Mouse (Mus musculus): ENCODE data around the gene Nfkbia.

The Nfkbia gene

DNA sequence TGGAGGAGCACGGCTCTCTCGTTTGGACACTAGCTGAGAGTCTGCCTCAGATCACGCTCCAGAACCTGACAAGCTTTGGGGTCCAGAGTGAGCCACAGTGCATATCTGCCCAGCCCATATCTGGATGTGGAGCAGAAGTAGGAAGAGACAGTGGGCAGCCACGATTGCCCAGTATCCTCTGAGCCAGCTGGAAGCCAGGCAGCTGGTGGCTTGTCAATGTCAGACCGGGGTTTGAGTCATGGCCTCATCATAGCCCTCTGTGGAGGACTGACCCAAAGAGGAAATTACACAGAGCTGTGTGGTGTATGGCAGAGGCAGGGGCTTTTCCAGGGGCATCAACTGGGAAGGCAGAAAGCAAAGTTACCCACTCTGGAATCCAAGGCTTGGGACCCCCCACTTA lies 25.6 kb downstream of the Nfkbia start:
- no peak for DNase-seq (ENCODE audit: low read depth, low spot score)

DNA sequence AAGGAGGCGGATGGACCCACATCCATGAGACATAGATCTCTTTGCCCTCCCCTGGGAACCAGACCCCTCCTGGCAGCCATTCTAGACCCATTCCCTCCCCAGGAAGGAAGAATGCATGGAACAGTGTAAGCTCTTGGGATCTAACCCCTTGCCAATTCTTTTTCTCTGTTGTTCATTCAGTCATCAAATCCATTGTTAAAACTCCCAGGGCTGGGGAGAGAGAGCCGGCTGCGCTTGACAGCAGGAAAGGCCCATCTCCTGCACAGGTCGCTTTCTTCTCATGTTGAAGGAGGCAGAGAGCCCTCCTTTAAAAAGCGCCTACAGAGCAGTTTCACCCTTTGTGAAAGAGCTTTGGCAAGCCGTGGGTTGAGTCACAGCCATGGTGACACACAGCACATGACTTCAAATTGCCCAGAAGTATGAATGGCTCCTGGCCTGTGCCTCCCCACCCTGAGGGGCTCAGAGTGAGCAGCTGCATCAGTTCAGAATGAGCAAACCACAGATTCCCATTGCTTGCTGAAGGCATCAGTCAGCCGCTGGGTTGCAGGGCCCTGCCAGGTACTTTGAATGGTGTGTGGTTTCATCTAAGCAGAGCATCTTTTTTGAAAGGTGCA lies 26.3 kb downstream of the Nfkbia start:
- DNase-seq (ENCODE audit: low read depth, low spot score) = no peak

DNA sequence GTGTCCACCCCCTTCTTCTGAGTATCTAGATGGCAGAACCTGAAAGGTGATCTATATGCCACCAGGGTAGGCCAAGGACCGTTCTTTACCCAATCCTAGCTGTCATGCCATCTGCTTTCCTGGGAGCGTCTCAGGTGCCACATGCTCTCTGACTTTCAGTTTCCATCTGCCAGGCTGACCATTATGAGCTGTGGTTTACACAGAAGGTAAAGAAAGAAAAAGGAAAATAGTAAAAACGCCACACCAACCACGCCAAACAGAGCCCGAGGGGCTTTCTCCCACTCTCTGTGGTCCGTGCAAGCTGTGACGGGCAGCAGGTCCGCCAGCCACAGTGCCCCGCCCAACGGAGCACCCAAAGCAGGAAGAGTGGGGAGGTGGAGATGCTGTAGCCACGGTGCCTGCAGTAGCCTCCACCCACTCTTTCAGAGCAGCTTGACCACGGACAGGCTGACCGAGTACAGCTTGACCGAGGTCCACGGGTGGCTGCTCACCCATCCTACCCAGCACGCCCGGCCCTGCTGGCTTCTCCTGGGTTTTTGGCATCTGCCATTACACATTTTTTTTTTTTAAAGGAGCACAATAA lies 27.0 kb downstream of the Nfkbia start:
- DNase-seq (ENCODE audit: low read depth, low spot score) = no peak

DNA sequence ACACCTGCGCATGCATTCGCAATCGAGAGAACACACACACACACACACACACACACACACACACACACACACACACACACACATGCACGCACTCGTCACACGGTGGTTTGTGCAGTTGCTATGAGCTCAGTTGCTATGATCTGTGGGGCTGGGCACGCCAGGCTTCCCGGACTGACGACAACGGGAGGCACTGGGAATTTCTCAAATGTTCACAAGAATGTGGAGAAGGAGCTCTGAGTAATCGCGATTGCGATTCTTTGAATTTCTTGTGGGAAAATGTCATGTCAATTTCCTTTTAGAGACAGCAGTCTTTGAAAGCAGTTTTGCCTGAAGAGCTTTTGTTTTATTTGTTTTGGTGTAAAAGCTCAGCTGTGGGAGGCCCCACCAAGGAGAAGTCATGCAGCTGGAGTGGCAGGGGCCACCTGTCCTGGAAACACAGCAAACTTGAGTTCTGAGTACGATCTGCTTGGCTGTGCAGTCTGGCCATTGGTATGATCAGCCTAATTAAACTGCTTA lies 27.5 kb downstream of the Nfkbia start:
- no peak for DNase-seq (ENCODE audit: low read depth, low spot score)

DNA sequence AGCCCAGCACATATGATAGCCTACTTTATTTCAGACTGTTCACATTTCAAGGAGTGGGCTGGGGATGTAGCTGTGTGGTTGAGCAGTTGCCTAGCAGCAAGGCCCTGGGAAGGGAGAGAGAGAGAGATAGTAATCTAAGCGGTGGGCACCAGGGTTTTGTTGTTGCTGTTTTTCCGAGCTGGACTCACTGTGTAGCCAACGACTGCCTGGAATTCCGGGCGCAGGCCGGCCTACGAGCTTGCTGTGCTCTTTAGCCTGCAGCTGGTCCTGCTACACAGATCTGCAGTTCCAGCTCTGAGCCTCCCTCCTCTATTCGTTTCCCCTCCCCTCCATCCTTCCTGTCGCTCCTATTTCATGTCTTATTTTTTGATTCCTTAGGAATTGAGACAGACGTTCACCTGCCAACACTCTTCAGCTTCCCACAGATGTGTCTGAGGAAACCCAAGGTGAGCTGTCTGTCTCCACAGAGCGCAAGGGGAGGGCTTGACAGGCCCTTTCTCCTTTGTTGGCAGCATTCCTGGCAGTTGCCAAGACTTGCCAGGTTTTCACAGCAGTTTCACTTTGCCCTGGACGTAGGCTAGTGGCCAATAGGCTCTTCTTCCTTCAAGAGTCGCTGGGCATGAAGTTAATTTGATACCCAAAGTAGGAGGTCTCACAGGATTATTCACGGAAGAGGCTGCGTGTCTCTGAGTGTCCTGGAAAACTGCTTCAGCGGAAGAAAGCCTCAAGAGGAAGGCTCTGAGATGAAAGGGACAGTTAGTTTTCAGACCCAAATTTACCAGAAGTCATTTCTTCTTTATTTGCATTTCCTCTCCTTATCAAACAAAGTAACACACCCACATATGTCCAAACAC lies 28.2 kb downstream of the Nfkbia start:
- DNase-seq (ENCODE audit: low read depth, low spot score) = no peak

DNA sequence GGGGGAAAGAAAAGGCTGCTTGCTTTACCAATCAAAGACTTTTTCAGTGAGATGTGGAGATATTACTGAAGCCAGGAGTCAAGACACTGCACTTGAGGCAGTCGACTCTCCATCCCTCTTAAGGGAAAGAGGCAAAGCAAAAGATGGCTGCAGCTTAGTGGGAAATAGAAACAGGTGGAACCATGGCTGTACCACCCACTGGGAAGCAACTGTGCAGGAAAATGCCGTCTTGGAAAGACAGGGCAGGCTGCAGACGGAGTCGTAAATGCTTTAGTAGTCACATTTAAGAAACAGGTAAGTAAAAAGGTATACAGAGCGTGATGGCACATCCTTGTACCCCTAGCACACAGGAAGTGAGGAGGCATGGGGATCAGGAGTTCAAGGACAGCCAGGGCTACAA lies 29.4 kb downstream of the Nfkbia start:
- no peak for DNase-seq (ENCODE audit: low read depth, low spot score)

DNA sequence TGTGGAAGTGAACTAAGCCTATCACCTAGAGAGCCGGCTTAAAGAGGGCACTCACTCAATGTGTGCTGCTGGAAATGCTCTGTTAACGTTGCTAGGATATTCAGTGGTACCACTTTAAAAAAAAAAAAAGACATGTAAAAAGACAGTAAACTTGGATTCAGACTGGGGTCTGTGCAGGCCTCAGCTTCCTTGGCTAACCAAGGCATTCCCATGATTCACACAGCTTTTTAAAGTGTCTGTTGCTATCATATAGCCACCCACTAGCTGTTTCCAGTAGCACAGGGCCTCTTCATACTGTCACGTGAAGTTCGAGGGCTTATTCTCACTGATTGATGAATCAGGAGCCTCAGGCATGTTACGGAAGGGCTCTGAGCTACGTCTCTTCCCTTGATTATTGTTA lies 30.0 kb downstream of the Nfkbia start:
- DNase-seq (ENCODE audit: low read depth, low spot score) = no peak

DNA sequence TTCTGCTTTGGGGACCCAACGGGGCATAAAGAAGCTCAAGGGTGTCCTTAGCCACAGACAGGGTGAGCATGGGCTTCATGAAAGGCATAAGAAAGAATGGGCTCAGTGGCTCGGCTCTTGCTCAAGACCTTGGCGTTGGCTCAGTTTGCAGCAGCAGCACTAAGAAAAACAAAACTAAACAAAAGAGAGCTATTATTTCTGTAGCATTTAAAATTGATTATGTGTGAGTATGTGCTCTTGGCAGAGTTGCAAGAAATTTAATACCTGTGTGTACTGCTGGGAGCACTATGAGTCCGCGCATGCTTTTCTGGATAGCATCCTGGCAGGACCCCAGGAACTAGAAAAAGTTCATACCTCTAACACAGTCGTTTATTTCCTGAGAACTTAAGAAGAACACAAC lies 30.7 kb downstream of the Nfkbia start:
- DNase-seq (ENCODE audit: low read depth, low spot score) = no peak

DNA sequence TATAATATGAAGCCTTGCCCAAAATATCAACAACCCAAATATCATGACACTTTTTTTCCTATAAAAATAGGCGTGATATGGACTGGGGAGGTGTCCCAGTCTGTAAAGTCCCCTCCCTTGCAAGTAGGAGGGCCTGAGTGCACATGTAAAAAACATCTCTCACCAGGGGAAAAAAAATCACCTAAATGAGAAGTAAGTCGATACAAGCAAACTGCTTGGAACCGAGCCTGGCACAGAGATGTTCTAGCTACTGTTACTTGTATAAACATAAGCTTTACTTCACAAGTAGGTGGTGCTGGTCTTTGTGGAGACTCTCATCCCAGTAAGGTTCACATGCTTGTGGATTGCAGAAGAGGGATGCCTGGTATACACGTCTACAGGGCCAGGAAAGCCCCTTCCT lies 31.5 kb downstream of the Nfkbia start:
- no peak for DNase-seq (ENCODE audit: low read depth, low spot score)

DNA sequence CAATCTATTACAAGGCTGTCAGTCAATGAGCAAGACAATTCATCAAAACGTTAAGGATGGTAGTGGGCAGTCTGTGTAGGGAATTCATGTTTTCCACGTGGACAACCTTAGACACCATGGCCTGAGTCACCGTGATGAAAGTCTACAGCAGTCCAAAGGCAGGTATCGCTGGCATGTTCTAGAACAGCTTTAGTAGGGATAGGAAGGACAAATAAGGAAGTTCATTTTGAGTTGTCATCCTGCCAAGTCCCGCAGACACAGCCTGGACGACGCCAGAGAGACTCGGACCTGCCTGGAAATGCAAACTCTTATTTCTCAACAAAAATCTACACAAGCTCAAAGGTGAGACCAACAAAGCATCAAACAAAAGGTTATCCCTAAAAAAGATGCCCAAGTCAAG lies 32.7 kb downstream of the Nfkbia start:
- DNase-seq (ENCODE audit: low read depth, low spot score) = no peak

DNA sequence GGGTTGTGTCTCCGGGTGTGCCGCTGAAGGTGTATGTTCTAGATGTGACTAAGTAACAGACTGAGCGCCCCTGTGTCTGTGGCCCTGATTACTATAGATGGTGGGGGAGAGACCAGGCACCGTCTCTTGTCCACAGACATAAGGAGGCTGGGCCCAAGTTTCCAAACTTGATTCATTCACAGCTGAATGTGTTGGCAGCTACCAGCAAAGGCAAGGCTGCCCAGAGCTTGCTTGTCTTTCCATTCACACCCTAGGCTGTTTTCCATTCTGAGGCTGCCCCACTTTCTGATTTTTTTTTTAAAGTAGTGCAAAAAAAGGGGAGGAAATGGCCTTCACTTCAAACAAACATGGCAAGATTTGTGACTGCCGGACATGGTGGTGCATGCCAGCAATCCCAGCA lies 35.6 kb downstream of the Nfkbia start:
- no peak for DNase-seq (ENCODE audit: low read depth, low spot score)

DNA sequence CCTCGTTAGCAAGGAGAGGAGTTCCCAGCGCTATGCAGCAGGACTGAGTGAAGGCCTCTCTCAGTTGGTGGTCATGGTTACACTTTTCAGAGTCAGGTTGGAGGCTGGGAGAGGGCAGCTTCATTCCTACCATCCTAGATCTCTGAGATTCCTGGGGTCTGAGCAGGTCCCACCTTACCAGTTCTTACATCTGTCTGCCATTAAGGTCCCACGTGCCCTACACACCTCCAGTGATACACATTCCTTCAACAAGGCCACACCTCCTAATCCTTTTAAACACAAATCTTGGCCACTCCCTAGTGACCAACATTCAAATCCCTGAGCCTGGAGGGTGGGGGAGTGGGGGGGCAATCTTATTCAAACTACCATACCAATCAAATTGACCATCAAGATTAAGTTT lies 36.3 kb downstream of the Nfkbia start:
- DNase-seq (ENCODE audit: low read depth, low spot score) = no peak

DNA sequence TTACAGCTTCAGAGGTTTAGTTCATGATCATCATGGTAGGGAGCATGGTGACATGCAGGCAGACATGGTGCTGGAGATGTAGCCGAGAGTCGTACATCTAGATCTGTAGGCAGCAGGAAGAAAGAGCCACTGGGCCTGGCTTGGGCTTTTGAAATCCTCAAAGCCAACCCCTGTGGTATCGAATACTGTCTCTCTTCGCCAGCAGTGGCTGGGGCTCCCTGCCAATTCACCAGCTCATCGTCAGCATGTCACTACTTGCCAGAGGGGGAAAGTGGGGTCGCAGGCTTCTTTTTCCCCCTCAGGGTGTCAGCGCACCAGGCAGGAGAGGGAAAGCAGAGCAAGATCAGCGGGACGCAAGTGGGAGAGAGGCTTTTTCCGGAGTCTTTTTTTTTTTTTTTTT lies 37.2 kb downstream of the Nfkbia start:
- DNase-seq (ENCODE audit: low read depth, low spot score) = no peak

DNA sequence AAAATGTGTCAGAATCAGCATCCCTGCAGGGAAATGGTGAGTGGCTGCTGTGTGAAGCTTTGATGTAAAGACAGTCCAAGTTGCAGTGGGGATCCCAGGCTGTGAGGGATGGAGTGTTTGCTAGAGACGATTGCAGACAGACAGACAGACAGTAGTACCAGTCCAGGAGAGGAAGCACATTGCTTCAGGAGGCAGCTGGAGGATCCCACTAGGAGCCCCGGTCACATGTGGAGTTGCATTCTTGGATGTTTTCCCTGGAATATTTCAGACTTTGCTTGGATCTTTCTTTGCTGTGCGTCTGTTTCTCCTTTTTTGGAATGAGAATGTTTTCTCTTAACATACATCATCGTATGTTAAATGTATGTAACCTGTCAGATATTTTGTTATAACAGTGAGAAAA lies 38.5 kb downstream of the Nfkbia start:
- DNase-seq (ENCODE audit: low read depth, low spot score) = no peak

DNA sequence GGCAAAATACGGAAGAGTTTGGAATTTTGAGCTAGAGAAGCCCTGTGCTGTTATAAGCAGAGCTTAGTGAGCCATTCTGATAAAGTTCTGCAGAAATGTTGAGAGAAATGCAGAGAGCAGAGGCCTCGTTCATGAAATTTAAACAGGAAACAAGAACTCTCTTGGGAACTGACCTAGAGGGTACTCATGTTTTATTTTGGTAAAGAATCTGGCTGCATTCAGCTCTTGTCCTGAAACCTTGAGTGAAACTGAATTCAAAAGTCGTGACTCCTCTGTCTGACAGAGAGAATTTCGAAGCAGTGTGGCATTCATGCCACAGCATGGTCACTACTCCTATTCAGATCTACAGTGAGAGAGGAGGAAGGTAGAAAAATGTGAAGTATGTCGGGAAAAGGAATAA lies 39.6 kb downstream of the Nfkbia start:
- DNase-seq (ENCODE audit: low read depth, low spot score) = no peak

DNA sequence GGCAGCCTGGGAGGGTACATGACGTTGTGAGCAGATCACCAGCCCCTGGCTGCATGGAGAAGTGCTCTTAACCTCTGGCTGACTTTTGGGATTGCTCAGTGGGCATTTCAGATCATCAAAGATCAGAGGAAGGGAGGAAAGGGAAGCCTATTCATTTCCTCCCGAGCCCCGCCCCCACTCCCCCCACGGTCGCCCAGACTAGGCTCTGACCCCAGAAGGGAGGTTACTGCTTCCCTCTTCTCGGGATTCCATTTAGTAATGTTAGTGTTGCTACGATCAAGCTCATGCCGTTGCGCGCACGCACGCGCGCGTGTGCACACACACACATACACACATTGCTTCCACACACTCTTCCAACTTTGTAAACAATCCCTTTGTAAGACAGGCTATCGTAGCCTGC lies 42.0 kb downstream of the Nfkbia start:
- no peak for DNase-seq (ENCODE audit: low read depth, low spot score)

DNA sequence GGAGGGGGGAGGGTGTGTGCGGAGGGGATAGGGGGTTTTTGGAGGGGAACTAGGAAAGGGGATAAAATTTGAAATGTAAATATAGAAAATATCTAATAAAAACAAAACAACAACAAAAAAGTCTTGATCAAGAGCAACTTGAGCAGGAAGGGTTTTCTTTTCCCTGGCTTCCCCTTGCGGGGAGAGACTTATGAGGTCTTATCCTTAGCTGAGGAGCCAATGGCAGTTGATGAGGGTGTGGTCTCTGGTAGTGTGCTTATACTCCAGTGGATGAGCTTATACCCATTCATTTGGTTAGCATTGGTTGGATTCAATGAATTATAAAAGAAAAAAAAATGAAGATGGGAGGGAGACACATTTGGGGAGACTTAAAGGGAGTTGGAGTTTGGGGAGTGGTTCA lies 43.4 kb downstream of the Nfkbia start:
- no peak for DNase-seq (ENCODE audit: low read depth, low spot score)

DNA sequence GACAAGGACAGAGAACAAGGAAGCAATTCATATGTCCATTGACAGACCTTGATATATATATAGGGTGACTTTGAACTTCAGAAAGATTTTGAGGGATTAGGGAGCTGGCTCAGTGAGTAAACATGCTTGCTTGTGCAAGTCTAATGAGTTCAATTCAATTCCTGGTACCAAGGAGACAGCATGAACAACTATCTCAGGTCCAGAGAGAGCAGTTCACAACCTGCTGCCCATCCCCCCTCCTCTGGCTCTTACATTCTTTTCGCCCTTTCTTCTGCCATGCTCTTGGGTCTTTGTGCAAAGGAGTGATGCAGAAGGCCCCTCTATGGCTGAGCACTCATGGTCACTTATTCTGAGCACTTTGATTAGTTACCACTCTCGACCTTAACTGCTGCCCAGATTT lies 44.0 kb downstream of the Nfkbia start:
- no peak for DNase-seq (ENCODE audit: low read depth, low spot score)

DNA sequence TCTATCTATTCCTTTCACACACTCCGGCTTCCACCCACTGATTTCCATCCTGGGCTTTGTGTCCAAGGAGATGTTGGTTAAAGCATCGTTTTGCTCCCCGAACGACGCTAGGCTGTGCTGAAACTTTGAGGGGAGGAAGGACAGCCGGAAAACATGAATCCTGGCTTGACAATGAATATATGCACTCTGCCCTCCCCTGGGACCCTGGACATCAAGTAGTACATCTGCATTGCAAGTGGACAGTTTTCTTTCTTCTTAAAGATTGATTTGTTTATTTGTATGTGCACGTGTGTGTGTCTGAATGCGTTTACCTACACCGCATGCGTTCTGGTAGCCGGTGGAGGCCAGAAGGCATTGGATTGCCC lies 45.1 kb downstream of the Nfkbia start:
- DNase-seq (ENCODE audit: low read depth, low spot score) = no peak

DNA sequence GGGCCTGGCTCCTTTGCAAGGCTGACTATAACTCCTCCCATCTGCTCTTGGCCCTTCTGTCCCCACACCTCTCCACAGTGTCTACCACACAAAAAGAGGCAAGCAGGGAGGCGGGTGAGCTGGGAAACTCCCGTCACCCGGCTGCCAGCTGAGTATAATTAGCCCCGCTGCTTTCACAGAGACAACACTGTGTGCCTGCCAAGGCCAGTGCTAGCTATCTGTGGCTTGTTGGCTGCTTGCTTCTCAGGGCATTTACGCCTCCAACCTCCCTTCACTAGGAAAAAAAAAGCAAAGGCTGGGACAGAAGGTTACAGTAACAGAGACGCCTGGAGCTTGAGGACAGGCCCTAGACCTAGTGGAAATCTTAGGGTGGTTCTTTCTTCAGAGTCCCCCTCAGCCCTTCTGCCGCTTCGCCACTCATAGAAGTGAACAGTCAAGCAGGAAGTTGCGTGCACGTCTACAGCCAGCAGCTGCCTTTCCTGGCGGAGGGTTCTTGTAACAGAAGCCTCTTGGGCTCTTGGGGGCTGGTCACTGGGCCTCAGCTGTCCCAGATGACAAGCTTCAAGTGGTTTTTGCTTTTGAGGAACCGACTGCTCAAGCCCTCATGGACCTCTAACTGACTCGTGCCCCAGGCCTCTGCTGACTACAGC lies 45.6 kb downstream of the Nfkbia start:
- DNase-seq (ENCODE audit: low read depth, low spot score) = peak; percentile 89

DNA sequence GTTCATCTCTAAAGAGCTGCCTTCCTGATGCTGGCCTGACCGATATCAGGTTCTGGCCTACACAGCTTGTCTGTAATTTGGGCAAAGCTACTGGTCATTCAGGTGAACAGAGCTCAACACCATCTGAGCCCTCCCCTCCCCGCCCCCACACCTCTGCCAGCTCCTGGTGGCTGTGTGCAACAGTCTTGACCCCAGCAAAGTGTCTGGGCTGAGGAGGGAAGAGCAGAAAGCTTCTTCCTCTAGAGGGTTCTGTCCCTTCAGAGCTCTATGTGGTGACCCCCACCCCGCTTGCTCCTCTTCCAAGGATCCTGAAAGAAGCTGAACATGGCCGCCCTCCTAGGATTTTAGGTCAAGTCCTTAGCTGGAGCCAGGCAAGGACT lies 46.1 kb downstream of the Nfkbia start:
- DNase-seq (ENCODE audit: low read depth, low spot score) = no peak

DNA sequence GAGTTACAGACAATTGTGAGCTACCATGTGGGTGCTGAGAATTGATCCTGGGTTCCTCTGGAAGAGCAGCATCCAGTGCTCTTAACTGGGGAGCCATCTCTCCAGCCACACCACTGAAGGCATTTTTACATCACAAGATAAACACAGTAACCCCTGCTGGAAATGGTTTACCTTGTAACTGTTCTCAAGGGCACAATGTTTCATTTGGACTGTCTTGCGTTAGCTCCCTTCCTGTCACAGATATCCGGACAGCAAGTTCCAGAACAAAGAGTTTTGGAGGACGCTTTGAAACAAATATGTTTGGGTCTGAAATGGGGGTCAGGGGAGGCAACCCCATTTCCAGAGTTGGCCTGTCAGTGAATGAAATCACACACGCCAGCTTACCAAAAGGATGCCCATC lies 46.9 kb downstream of the Nfkbia start:
- DNase-seq (ENCODE audit: low read depth, low spot score) = no peak

DNA sequence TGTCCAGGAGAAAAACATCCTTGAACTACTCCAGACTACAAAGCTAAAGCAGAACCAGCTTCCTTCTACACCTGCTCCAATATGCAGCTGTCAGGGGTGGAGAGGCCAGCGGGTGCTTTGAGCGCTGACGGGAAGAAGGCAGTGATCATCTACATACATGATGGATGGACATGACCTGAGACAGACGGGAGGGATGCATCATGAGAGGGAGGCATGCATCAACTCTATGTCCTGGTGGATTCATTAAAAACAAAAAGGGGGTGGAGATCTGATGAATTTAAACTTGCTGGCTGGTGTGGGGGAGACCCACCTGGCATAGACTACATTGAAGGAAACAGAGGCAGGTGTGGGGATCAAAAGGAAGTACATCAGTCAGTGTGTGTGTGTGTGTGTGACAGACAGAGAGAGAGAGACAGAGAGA lies 48.4 kb downstream of the Nfkbia start:
- DNase-seq (ENCODE audit: low read depth, low spot score) = no peak

All from telencephalon, adult 2 months (tissue).